Mouse (Mus musculus) liver, embryonic 13.5 days (tissue): ENCODE data around the gene Dnal4. TPM values are rescaled to one million over a fixed set of nuclear protein-coding genes. Genes with fewer than 3 reads are reported as not detected.

ENCODE experiments used
- ATAC-seq: fragments of 200-750 bp; cut with Nextera tagmentation; 2 replicates; pipeline ENCODE4 v1.8.0; 2017; ENCODE audit warnings: low read depth, mild to moderate bottlenecking, moderate number of reproducible peaks, moderate library complexity
- DNase-seq: peaks from one replicate; pipeline ENCODE4 v3.0.0; 2022
- H3K27ac ChIP-seq: fragments of 300-500 bp; sonication (generic); 2 replicates; pipeline ENCODE4 v1.5.1; 2015; ENCODE audit warnings: moderate library complexity, mild to moderate bottlenecking, inconsistent platforms
- H3K27me3 ChIP-seq: fragments of 300-500 bp; sonication (generic); 2 replicates; pipeline ENCODE4 v1.6.1; 2015; ENCODE audit warnings: mild to moderate bottlenecking, inconsistent platforms
- H3K36me3 ChIP-seq: fragments of 300-500 bp; sonication (generic); 2 replicates; pipeline ENCODE4 v1.6.1; 2015; ENCODE audit warnings: mild to moderate bottlenecking, inconsistent platforms
- H3K4me1 ChIP-seq: fragments of 300-500 bp; sonication (generic); replicated peaks from 2 replicates; pipeline ENCODE4 v1.6.1; 2015; ENCODE audit warnings: inconsistent platforms
- H3K4me2 ChIP-seq: fragments of 300-500 bp; sonication (generic); 2 replicates; pipeline ENCODE4 v1.6.1; 2015; ENCODE audit warnings: inconsistent platforms, mild to moderate bottlenecking, moderate library complexity
- H3K4me3 ChIP-seq: fragments of 300-500 bp; sonication (generic); replicated peaks from 2 replicates; pipeline ENCODE4 v1.5.1; 2015; ENCODE audit warnings: mild to moderate bottlenecking, inconsistent platforms
- H3K9ac ChIP-seq: fragments of 300-500 bp; sonication (generic); 2 replicates; pipeline ENCODE4 v1.6.1; 2015; ENCODE audit warnings: mild to moderate bottlenecking, inconsistent platforms
- H3K9me3 ChIP-seq: fragments of 300-500 bp; sonication (generic); replicated peaks from 2 replicates; pipeline ENCODE4 v1.6.1; 2016; ENCODE audit warnings: inconsistent platforms
- WGBS: fragments of 180-500 bp; shearing (Covaris S2); methylation state at CpG from one replicate; pipeline ENCODE4 v1.1.7; 2015; ENCODE audit not compliant: insufficient replicate concordance; 5-methylcytosine and 5-hydroxymethylcytosine counted together
- polyA plus RNA-seq: library from polyadenylated mRNA; unstranded; fragments of >200 nt; fragmentation: Nextera tagmentation; extraction: Ambion mirVana; gene quantifications from 2 replicates; pipeline ENCODE4 v1.2.1, GENCODE M21; 2015

Dnal4 gene
- polyA plus RNA-seq, 1 experiment from 2014 or later = 9.1 TPM

DNA sequence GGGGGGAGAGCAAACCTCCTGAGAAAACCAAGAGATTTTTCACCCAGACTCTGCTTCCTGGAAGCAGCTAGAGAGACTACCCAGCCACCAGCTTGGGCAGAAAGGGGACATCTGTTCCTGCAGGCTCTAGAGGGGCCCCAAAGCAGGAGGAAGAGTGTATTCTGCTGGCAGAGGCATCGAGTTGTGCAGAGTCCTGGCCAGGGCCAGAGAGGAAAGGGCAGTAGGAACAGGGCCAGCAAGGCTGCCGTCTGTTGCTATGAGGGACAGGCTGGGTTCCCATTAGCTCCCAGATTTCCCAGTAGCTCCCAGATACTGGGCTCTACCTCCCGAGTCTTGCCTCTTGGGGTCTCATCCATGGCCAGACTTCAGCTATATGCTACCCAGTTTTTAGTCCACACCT, 32.4 kb upstream of the Dnal4 start:
- H3K4me2 ChIP-seq = no peak overlapping the region
- 33% methylated on average over 3 of the region's 3 CpGs for WGBS
- ATAC-seq (no peak), DNase-seq (no peak)
- H3K9me3 ChIP-seq = no peaks in the 10 kb centered on the region
- H3K36me3 ChIP-seq = no peaks in the 10 kb centered on the region
- H3K4me1 ChIP-seq = no peaks in the 10 kb centered on the region
- peaks cover 73% of the 10 kb centered on the region for H3K27me3 ChIP-seq
- no peak overlapping the region for H3K9ac ChIP-seq
- H3K27ac ChIP-seq = no peak overlapping the region
- no peak overlapping the region for H3K4me3 ChIP-seq

DNA sequence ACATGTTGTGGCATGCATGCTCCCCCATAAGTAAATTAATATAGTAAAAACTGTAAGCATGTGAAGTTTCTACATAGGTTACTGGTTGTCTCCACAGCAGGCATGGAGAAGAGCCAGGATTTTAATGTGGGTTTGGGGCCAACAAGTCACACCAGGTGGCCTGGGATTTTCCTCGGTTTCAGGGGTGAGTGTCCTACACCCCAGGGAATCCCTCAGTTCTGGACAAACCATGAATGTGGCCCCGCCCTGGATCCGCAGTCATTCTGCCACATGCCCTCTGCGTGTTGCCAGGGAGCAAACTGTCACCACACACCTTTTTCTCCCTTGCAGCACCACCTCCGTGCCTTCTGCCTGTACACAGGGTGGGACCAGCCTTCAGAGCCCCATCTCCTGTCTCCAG, 31.0 kb upstream of the Dnal4 start:
- H3K36me3 ChIP-seq = no peaks in the 10 kb centered on the region
- peaks cover 81% of the 10 kb centered on the region for H3K27me3 ChIP-seq
- H3K9me3 ChIP-seq = no peaks in the 10 kb centered on the region
- DNase-seq = no peak
- peaks cover 8% of the 10 kb centered on the region for H3K4me1 ChIP-seq
- no peak overlapping the region for H3K4me3 ChIP-seq
- ATAC-seq = no peak
- 39% methylated on average over 5 of the region's 5 CpGs for WGBS
- H3K27ac ChIP-seq = no peak overlapping the region
- no peak overlapping the region for H3K9ac ChIP-seq
- no peak overlapping the region for H3K4me2 ChIP-seq

DNA sequence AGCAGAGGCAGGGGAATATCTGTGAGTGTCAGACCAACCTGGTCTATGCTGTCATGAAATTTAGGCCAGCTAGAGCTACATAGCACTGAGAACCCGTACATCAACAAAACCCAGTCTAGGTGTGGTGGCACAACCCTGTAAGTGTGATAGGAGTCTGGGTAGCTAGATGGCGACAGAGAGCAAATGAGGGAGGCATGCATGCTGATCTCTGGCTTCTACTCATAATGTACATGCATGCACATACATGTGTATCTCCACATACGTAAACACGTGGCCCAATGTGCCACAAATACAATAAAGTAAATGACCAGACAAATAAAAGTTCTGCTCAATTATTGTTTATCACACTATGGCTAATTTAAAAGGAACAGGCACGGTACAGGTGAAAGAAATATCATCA, 30.5 kb upstream of the Dnal4 start:
- Histone ChIP-seq H3K27ac (no peak overlapping the region), H3K4me3 (no peak overlapping the region), H3K9ac (no peak overlapping the region), H3K27me3 (peaks cover 85% of the 10 kb centered on the region), H3K4me2 (no peak overlapping the region), H3K4me1 (peaks cover 8% of the 10 kb centered on the region), H3K36me3 (no peaks in the 10 kb centered on the region), H3K9me3 (no peaks in the 10 kb centered on the region)
- WGBS = 18% methylated on average over 5 of the region's 5 CpGs
- DNase-seq (no peak), ATAC-seq (no peak)

GRCm38 (mm10) chr15:79807050-79807449, 29.4 kb upstream of the Dnal4 start:
- Histone ChIP-seq H3K4me1 (peaks cover 8% of the 10 kb centered on the region), H3K27ac (no peak overlapping the region), H3K36me3 (no peaks in the 10 kb centered on the region), H3K27me3 (peaks cover 91% of the 10 kb centered on the region), H3K9me3 (no peaks in the 10 kb centered on the region), H3K4me2 (no peak overlapping the region), H3K9ac (no peak overlapping the region), H3K4me3 (no peak overlapping the region)
- no peak for DNase-seq
- ATAC-seq = no peak
- WGBS = 32% methylated on average over 1 of the region's 1 CpGs

DNA sequence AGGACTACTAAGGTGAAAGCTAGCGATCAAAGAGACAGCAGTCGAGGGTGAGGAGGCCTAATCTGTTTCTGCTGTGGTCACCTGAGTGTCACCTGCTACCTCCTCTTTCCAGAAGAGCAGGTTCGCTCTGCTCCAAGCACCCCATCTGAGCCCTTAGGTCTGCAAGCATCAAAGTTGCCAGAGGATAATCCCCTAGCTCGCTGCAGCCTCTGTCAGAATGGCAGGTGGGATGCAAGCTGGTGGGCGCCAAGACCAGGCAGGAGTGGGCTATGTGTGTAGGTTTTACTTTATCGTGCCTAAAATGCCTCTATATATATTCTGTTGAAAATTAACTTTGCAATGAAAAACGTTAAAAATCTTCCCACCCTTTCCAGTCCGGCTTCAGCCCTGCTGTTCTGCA, 27.6 kb upstream of the Dnal4 start:
- no peak for DNase-seq
- Histone ChIP-seq H3K27me3 (peaks cover 90% of the 10 kb centered on the region), H3K36me3 (no peaks in the 10 kb centered on the region), H3K9me3 (no peaks in the 10 kb centered on the region), H3K4me1 (peaks cover 8% of the 10 kb centered on the region), H3K4me2 (peak overlapping the region; percentile 74; the same call in 1 of the 2 replicates), H3K9ac (no peak overlapping the region), H3K4me3 (no peak overlapping the region), H3K27ac (no peak overlapping the region)
- WGBS = 17% methylated on average over 8 of the region's 8 CpGs
- no peak for ATAC-seq

DNA sequence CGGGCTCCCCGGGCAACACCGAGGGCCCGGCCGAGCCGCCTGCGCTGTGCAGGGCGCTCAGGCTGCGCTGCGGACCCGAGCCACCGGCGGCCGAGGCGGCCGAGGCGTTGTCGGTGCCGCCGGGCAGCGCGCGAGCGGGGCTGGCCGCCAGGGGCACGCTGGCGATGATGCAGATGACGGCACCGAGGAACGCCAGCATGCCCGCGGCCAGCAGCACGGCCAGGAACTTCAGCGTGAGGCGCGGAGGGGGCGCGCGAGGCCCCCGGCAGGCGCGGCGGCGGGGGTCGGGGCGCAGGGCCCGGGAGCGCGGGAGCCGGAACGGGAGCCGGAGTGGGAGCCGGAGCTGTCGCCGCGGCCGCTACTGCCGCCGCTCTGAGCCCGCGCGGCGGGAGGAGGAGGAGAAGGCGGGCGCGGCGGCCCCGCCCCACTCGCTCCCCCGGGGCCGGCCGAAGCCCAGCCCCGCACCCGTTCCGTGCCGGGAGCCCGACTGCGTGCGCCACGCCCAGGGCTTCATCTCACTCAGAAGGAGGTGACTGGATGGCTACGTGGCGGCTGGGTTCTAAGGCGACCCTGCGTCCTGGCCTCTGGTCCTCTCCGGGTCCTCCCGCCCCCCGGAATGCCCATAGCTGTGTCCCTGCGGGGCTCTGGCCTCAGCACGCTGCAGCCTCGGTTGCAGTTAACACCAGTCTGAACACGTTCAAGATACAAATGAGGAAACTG, 26.9 kb upstream of the Dnal4 start, which contains the start of gene Nptxr:
Gene Nptxr, minus strand, starts transcription at position 415 of the 720 bp plus-strand sequence.
- Histone ChIP-seq H3K27ac (no peak within 1 kb of the TSS), H3K27me3 (peaks cover 93% of the 10 kb centered on the region), H3K4me2 (peak within 1 kb of the TSS; percentile 74), H3K9ac (no peak within 1 kb of the TSS; the same call in 1 of the 2 replicates), H3K36me3 (no peaks in the 10 kb centered on the region), H3K9me3 (no peaks in the 10 kb centered on the region), H3K4me1 (peaks cover 8% of the 10 kb centered on the region), H3K4me3 (peak within 1 kb of the TSS; percentile 56)
- no peak for DNase-seq
- 1% methylated on average over 66 of the region's 91 CpGs for WGBS
- no peak; the same call in 1 of the 2 replicates for ATAC-seq

GRCm38 (mm10) chr15:79803533-79804351, 26.1 kb upstream of the Dnal4 start:
- 6% methylated on average over 76 of the region's 81 CpGs for WGBS
- Histone ChIP-seq H3K27ac (no peak overlapping the region), H3K9ac (no peak overlapping the region; the same call in 1 of the 2 replicates), H3K4me2 (peak overlapping the region; percentile 74), H3K36me3 (no peaks in the 10 kb centered on the region), H3K4me1 (peaks cover 8% of the 10 kb centered on the region), H3K9me3 (no peaks in the 10 kb centered on the region), H3K27me3 (peaks cover 90% of the 10 kb centered on the region), H3K4me3 (peak overlapping the region; percentile 56)
- no peak for DNase-seq
- no peak for ATAC-seq

DNA sequence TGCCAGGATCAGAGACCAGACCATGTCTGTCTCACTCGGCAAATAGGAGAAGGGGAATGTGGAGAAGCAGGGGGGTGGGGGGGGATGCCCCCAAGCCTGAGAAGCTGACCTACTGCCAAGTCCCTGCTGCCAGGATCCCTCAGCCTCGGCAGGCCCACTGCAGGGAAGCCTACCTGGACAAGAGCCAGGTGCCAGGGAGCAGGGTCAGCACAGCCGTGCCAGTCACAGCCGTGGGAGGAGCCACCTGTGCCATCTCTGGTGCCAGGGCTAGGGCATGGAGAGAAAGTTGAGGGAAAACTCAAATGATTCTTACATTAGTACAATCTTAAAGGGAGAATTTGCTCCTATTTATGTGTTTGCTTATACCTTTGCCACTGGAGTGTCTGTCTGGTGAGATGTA, 24.7 kb upstream of the Dnal4 start:
- ATAC-seq = no peak
- Histone ChIP-seq H3K27ac (no peak overlapping the region), H3K4me3 (no peak overlapping the region), H3K9ac (no peak overlapping the region), H3K9me3 (no peaks in the 10 kb centered on the region), H3K36me3 (no peaks in the 10 kb centered on the region), H3K4me2 (no peak overlapping the region), H3K27me3 (peaks cover 83% of the 10 kb centered on the region), H3K4me1 (peaks cover 8% of the 10 kb centered on the region)
- DNase-seq = no peak
- WGBS = 60% methylated on average over 4 of the region's 4 CpGs

DNA sequence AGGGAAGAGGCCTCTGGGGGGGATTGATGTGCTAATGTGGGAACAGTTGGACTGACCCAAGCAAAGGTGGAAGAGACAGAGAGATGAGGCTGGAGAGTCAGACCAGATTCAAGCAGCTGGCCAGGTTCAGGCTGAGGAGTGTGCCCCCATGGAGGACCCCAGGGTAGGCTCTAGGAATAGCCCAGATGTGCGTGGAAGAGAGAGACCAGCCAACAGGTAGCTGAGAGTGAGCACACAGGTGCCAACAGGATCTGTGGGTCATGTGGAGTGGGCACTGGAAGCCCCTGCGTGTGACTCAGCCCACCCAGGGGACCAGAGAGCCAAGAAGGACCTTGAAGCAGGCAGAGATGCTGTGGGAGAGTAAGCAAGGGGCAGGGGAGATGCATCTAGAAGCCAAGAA, 24.0 kb upstream of the Dnal4 start:
- Histone ChIP-seq H3K27ac (no peak overlapping the region), H3K36me3 (no peaks in the 10 kb centered on the region), H3K4me1 (peaks cover 8% of the 10 kb centered on the region), H3K27me3 (peaks cover 76% of the 10 kb centered on the region), H3K4me3 (no peak overlapping the region), H3K9me3 (no peaks in the 10 kb centered on the region), H3K9ac (no peak overlapping the region), H3K4me2 (no peak overlapping the region)
- 45% methylated on average over 2 of the region's 2 CpGs for WGBS
- DNase-seq (no peak), ATAC-seq (no peak)

- Histone ChIP-seq H3K36me3 (no peaks in the 10 kb centered on the region), H3K9me3 (no peaks in the 10 kb centered on the region), H3K9ac (no peak overlapping the region), H3K4me3 (no peak overlapping the region), H3K27me3 (peaks cover 68% of the 10 kb centered on the region), H3K4me1 (peaks cover 8% of the 10 kb centered on the region), H3K27ac (no peak overlapping the region), H3K4me2 (no peak overlapping the region)
- ATAC-seq = no peak
- DNase-seq = no peak
- WGBS = 51% methylated on average over 11 of the region's 11 CpGs
These were observed 23.1 kb upstream of the Dnal4 start for GRCm38 (mm10) chr15:79800701-79801100.

- Histone ChIP-seq H3K4me3 (no peak overlapping the region), H3K9me3 (no peaks in the 10 kb centered on the region), H3K27ac (no peak overlapping the region), H3K4me2 (no peak overlapping the region), H3K4me1 (no peaks in the 10 kb centered on the region), H3K36me3 (no peaks in the 10 kb centered on the region), H3K27me3 (peaks cover 55% of the 10 kb centered on the region), H3K9ac (no peak overlapping the region)
- DNase-seq = no peak
- ATAC-seq = no peak
- 78% methylated on average over 10 of the region's 10 CpGs for WGBS
These were observed 20.9 kb upstream of the Dnal4 start for GRCm38 (mm10) chr15:79798591-79798990.
